Mouse (Mus musculus) kidney, adult 8-10 months (tissue): ENCODE measurements at regions not wholly inside any gene's neighbourhood (a gene's known extent, or its start where the extent isn't known, plus 50 kb on each side); places are given as distances from the start of the nearest gene placed in this dataset.

Source experiments
- DNase-seq, 2 experiments: peaks; one replicate each; pipeline ENCODE4 v3.0.0; 2022

- no peak for DNase-seq
Measured at GRCm38 (mm10) chr9:74021339-74021738, 52.6 kb upstream of the Unc13c start.

- DNase-seq, result no peak
Measured at GRCm38 (mm10) chr9:74023922-74024321, 55.2 kb upstream of the Unc13c start.

- no peak for DNase-seq
Measured at GRCm38 (mm10) chr9:74026131-74026530, 57.4 kb upstream of the Unc13c start.

- DNase-seq, result peak in 1 of 2 experiments; percentile 39
Measured at GRCm38 (mm10) chr9:74028438-74028837, 59.7 kb upstream of the Unc13c start.

- peak; percentile 24 to 59 for DNase-seq
Measured at GRCm38 (mm10) chr9:74045936-74046335, 64.2 kb upstream of the Wdr72 start.

GRCm38 (mm10) chr9:74049776-74050175 is 60.4 kb upstream of the Wdr72 start:
- no peak for DNase-seq

- no peak for DNase-seq
Measured at GRCm38 (mm10) chr9:74056709-74057108, 53.4 kb upstream of the Wdr72 start.

- no peak for DNase-seq
Measured at GRCm38 (mm10) chr9:74057476-74058076, 52.6 kb upstream of the Wdr72 start.

GRCm38 (mm10) chr9:74058269-74058871 is 51.8 kb upstream of the Wdr72 start:
- DNase-seq, result peak; percentile 35 to 46
